ENCODE assay signal across 27 mouse cellular contexts in the genomic region with DNA sequence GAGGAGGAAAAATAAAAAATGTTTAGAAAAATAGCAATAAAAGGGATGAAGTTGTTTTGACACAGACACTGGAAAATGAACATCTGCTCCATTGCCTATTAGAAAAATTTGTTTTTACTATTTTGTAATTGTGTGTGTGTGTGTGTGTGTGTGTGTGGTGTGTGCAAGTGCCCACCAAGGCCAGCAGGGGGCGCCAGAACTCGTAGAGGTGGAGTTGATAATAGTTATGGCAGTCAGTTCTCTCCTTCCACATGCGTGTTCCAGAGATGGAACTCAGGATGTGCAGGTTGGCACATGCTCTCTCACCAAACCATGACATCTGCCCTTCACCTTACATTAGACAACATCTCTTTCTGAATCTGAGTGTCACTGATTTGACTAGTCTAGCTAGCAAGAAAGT.
DNase-seq lines count a peak whose midpoint lies in the region; ATAC-seq and TF ChIP-seq lines count a peak whose summit lies in the region.
"Had no signal": no experiment of that assay in that cellular context is flagged by ENCODE, and none has a peak within 500 bp of the region (broad histone marks: within the 10 kb centered on the region; RNA-seq: fewer than 3 reads in every experiment).

No protein-coding gene starts in this region.

- 45% methylated on average over 3 of the region's 3 CpGs for WGBS in lung, postnatal 0 days
- whole genome bisulfite sequencing in liver, embryonic 14.5 days (ENCODE audit: insufficient replicate concordance): 29% methylated on average over 3 of the region's 3 CpGs

- no peak for DNase-seq in lung, postnatal 0 days (ENCODE audit: low spot score)
- no peak for DNase-seq in lung, postnatal 4 days
- peak; percentile 2 for DNase-seq in CH12.LX (ENCODE audit: extremely low read depth)
- DNase-seq in ES-CJ7 (ENCODE audit: low read depth, low spot score): peak; percentile 30
- DNase-seq in liver, embryonic 14.5 days (ENCODE audit: low read depth in 3 of 3, low spot score in 3 of 3): no peak
- no peak for DNase-seq in layer of hippocampus, adult 11-12 months (ENCODE audit: low spot score)
- DNase-seq in adrenal gland, adult 2 months: no peak
- DNase-seq: cerebellum, adult 11 months; cerebellum, postnatal 10 days; gastrocnemius, postnatal 10 days; heart, postnatal 4 days; kidney, adult 8-10 months; kidney, postnatal 14 days; layer of hippocampus, postnatal 36 days; lung, postnatal 14 days; right cerebral cortex, postnatal 25 days had no signal

- TF ChIP-seq POLR2A in CH12.LX (IDR thresholded peaks at IDR 0.05; ENCODE audit: low read depth, low read length): no peak

- no peaks in the 10 kb centered on the region for H3K36me3 ChIP-seq in lung, postnatal 0 days (ENCODE audit: insufficient read depth, low read length)
- no peaks in the 10 kb centered on the region for H3K36me3 ChIP-seq in CH12.LX (replicated peaks in 1 of 2; ENCODE audit: control insufficient read depth in 1 of 2, insufficient read depth in 1 of 2, low read length in 1 of 2)
- H3K36me3 ChIP-seq in liver, embryonic 14.5 days (replicated peaks; ENCODE audit: control insufficient read depth, insufficient read depth, low read depth): no peaks in the 10 kb centered on the region
- H3K36me3 ChIP-seq: embryonic facial prominence, embryonic 10.5 days; forebrain, embryonic 15.5 days; G1E; heart, embryonic 10.5 days; hindbrain, embryonic 15.5 days; intestine, embryonic 15.5 days; liver, embryonic 15.5 days; midbrain, embryonic 12.5 days; neural tube, embryonic 12.5 days; stomach, embryonic 15.5 days had no signal

- TF ChIP-seq CTCF in lung, postnatal 0 days (IDR thresholded peaks at IDR 0.05): peak; percentile 8; the same call in 1 of the 2 replicates
- peak in 1 of 2 experiments; percentile 25; a peak in 1 of 4 replicates for TF ChIP-seq CTCF in CH12.LX (conservative IDR thresholded peaks at IDR 0.05 in 1 of 2, IDR thresholded peaks at IDR 0.05 in 1 of 2; ENCODE audit: low read depth in 2 of 2, low read length in 2 of 2)
- TF ChIP-seq CTCF in liver, embryonic 14.5 days (IDR thresholded peaks at IDR 0.05; ENCODE audit: low read depth): peak; percentile 43; the same call in 1 of the 2 replicates

- H3K9me3 ChIP-seq in lung, postnatal 0 days (ENCODE audit: low read length): no peaks in the 10 kb centered on the region
- H3K9me3 ChIP-seq in CH12.LX (replicated peaks; ENCODE audit: low read length): peaks cover 2% of the 10 kb centered on the region
- no peaks in the 10 kb centered on the region for H3K9me3 ChIP-seq in liver, embryonic 14.5 days (ENCODE audit: control insufficient read depth, low read length)
- H3K9me3 ChIP-seq: embryonic facial prominence, embryonic 10.5 days; forebrain, embryonic 15.5 days; G1E; heart, embryonic 10.5 days; hindbrain, embryonic 15.5 days; intestine, embryonic 15.5 days; midbrain, embryonic 12.5 days; neural tube, embryonic 12.5 days; stomach, embryonic 15.5 days had no signal

- ATAC-seq in lung, postnatal 0 days: no peak
- ATAC-seq in liver, embryonic 14.5 days (ENCODE audit: insufficient read depth): no peak
- ATAC-seq: forebrain, embryonic 15.5 days; intestine, embryonic 15.5 days had no signal

- H3K4me2 ChIP-seq in lung, postnatal 0 days (replicated peaks; ENCODE audit: low read depth, low read length): no peak overlapping the region
- H3K4me2 ChIP-seq in CH12.LX (ENCODE audit: insufficient read depth, low read depth, poor library complexity, severe bottlenecking): no peak overlapping the region
- H3K4me2 ChIP-seq in liver, embryonic 14.5 days (ENCODE audit: low read depth): no peak overlapping the region
- H3K4me2 ChIP-seq: forebrain, embryonic 15.5 days; hindbrain, embryonic 15.5 days; intestine, embryonic 15.5 days; liver, embryonic 15.5 days; midbrain, embryonic 12.5 days; neural tube, embryonic 12.5 days; stomach, embryonic 15.5 days had no signal

- no peak for TF ChIP-seq RAD21 in CH12.LX (IDR thresholded peaks at IDR 0.05; ENCODE audit: low read depth, low read length)

- no peak overlapping the region for H3K27ac ChIP-seq in lung, postnatal 0 days (ENCODE audit: low read length)
- no peak overlapping the region for H3K27ac ChIP-seq in CH12.LX (ENCODE audit: insufficient read depth, low read depth)
- H3K27ac ChIP-seq in liver, embryonic 14.5 days: no peak overlapping the region
- H3K27ac ChIP-seq: embryonic facial prominence, embryonic 10.5 days; forebrain, embryonic 15.5 days; heart, embryonic 10.5 days; hindbrain, embryonic 15.5 days; intestine, embryonic 15.5 days; layer of hippocampus, adult 2 months; liver, embryonic 15.5 days; midbrain, embryonic 12.5 days; neural tube, embryonic 12.5 days; stomach, embryonic 15.5 days had no signal

- H3K27me3 ChIP-seq in lung, postnatal 0 days (replicated peaks; ENCODE audit: insufficient read depth, low read length): no peaks in the 10 kb centered on the region
- H3K27me3 ChIP-seq in CH12.LX (replicated peaks): no peaks in the 10 kb centered on the region
- no peaks in the 10 kb centered on the region for H3K27me3 ChIP-seq in liver, embryonic 14.5 days (ENCODE audit: control insufficient read depth, insufficient read depth, low read length)
- H3K27me3 ChIP-seq: forebrain, embryonic 15.5 days; hindbrain, embryonic 15.5 days; intestine, embryonic 15.5 days; liver, embryonic 15.5 days; midbrain, embryonic 12.5 days; neural tube, embryonic 12.5 days; stomach, embryonic 15.5 days had no signal

- no peak overlapping the region for H3K9ac ChIP-seq in lung, postnatal 0 days (replicated peaks; ENCODE audit: low read depth)
- no peak overlapping the region for H3K9ac ChIP-seq in CH12.LX (ENCODE audit: insufficient read depth, low read depth)
- H3K9ac ChIP-seq in liver, embryonic 14.5 days (replicated peaks): no peak overlapping the region
- H3K9ac ChIP-seq: forebrain, embryonic 15.5 days; hindbrain, embryonic 15.5 days; intestine, embryonic 15.5 days; liver, embryonic 15.5 days; midbrain, embryonic 12.5 days; neural tube, embryonic 12.5 days; stomach, embryonic 15.5 days had no signal

- no peaks in the 10 kb centered on the region for H3K4me1 ChIP-seq in lung, postnatal 0 days (ENCODE audit: insufficient read depth, low read depth, low read length)
- H3K4me1 ChIP-seq in CH12.LX (ENCODE audit: control insufficient read depth in 1 of 2, insufficient read depth in 2 of 2): no peaks in the 10 kb centered on the region
- H3K4me1 ChIP-seq in liver, embryonic 14.5 days (replicated peaks; ENCODE audit: control insufficient read depth in 2 of 2, insufficient read depth in 2 of 2, low read length in 1 of 2): no peaks in the 10 kb centered on the region
- H3K4me1 ChIP-seq: embryonic facial prominence, embryonic 10.5 days; forebrain, embryonic 15.5 days; heart, embryonic 10.5 days; hindbrain, embryonic 15.5 days; intestine, embryonic 15.5 days; liver, embryonic 15.5 days; midbrain, embryonic 12.5 days; neural tube, embryonic 12.5 days; stomach, embryonic 15.5 days had no signal

- no peaks in the 10 kb centered on the region for H3K79me2 ChIP-seq in CH12.LX (replicated peaks; ENCODE audit: control insufficient read depth, extremely low read depth, insufficient read depth, poor library complexity, severe bottlenecking)

- no peak overlapping the region for H3K4me3 ChIP-seq in lung, postnatal 0 days (ENCODE audit: low read depth, low read length)
- no peak overlapping the region for H3K4me3 ChIP-seq in CH12.LX (replicated peaks in 1 of 3; ENCODE audit: low read depth in 2 of 3, low read length in 2 of 3, poor library complexity in 1 of 3)
- no peak overlapping the region for H3K4me3 ChIP-seq in liver, embryonic 14.5 days (ENCODE audit: insufficient read depth in 1 of 2, low read depth in 2 of 2, low read length in 2 of 2)
- H3K4me3 ChIP-seq: embryonic facial prominence, embryonic 10.5 days; forebrain, embryonic 15.5 days; heart, embryonic 10.5 days; hindbrain, embryonic 15.5 days; intestine, embryonic 15.5 days; layer of hippocampus, adult 2 months; liver, embryonic 15.5 days; midbrain, embryonic 12.5 days; neural tube, embryonic 12.5 days; stomach, embryonic 15.5 days had no signal

- no peak for TF ChIP-seq EP300 in lung, postnatal 0 days (IDR thresholded peaks at IDR 0.05)
- no peak for TF ChIP-seq EP300 in CH12.LX (IDR thresholded peaks at IDR 0.05; ENCODE audit: low read length)
- no peak for TF ChIP-seq EP300 in liver, embryonic 14.5 days (IDR thresholded peaks at IDR 0.05; ENCODE audit: low read depth)

- in situ Hi-C loops in CH12.LX (cut with MboI; ENCODE audit: low pct_ligation_motif_present, low pct_unique_long_range_greater_than_20kb, low sequenced_read_pairs): no loop called here

- dilution Hi-C loops in CH12.LX (cut with MboI; ENCODE audit: extremely low pct_ligation_motif_present, extremely low pct_unique_long_range_greater_than_20kb, low sequenced_read_pairs): no loop called here

TF ChIP-seq in CH12.LX, 34 proteins besides CTCF, POLR2A, EP300 and RAD21:
- TF ChIP-seq PAX5 (IDR thresholded peaks at IDR 0.05; ENCODE audit: low read length) (no peak), IRF4 (IDR thresholded peaks at IDR 0.05; ENCODE audit: low read depth, low read length) (no peak), UBTF (IDR thresholded peaks at IDR 0.05; ENCODE audit: low read depth, low read length) (no peak), ZKSCAN1 (IDR thresholded peaks at IDR 0.05; ENCODE audit: borderline replicate concordance, low read depth, low read length) (no peak), BHLHE40 (IDR thresholded peaks at IDR 0.05; ENCODE audit: low read depth, low read length) (no peak), MAFK (IDR thresholded peaks at IDR 0.05; ENCODE audit: insufficient replicate concordance, low read length) (no peak), USF2 (conservative IDR thresholded peaks at IDR 0.05; ENCODE audit: low read depth, low read length) (no peak), JUND (conservative IDR thresholded peaks at IDR 0.05; ENCODE audit: low read depth, low read length) (no peak), USF1 (IDR thresholded peaks at IDR 0.05; ENCODE audit: low read depth, low read length) (no peak), MEF2A (IDR thresholded peaks at IDR 0.05; ENCODE audit: borderline replicate concordance, low read depth, low read length) (no peak), CHD2 (IDR thresholded peaks at IDR 0.05; ENCODE audit: low read length) (no peak), HCFC1 (IDR thresholded peaks at IDR 0.05; ENCODE audit: low read depth, low read length) (no peak), NELFE (IDR thresholded peaks at IDR 0.05; ENCODE audit: low read depth, low read length) (no peak), ZNF384 (IDR thresholded peaks at IDR 0.05; ENCODE audit: low read depth, low read length) (no peak)

Comparison
In these comparisons a context has a peak if more than half of its experiments do, and no peak if none do; other contexts are left out.
1. DNase-seq: peak in CH12.LX (single experiment) and ES-CJ7 (single experiment); none in lung, postnatal 0 days (single experiment), lung, postnatal 4 days (0 of 2), liver, embryonic 14.5 days (0 of 3), layer of hippocampus, adult 11-12 months (single experiment) and adrenal gland, adult 2 months (single experiment).